Mouse (Mus musculus) right cerebral cortex, postnatal 14 days (tissue): ENCODE results near the gene Pcdh7.

ENCODE experiments used
- DNase-seq: peaks from one replicate; pipeline ENCODE4 v3.0.0; 2022

Pcdh7 gene

DNA sequence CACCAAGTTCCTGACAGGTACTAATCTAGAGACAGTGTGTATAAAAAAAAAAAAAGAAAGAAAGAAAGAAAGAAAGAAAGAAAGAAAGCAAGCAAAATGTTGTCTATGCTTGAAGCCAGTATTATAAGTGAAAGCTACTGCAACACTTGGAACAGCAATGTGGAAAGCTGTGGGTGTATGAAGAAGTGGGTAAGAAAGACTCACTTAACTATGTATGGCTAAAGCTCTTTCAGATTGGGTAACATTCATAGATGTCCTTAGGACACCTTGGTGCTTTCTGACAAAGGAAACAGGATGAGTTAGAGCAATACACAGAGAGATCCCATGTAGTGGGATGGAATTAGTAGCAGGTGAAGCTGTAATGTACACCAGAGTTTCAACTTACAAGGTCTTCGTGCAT, 32.6 kb downstream of the Pcdh7 start:
- DNase-seq: no peak

DNA sequence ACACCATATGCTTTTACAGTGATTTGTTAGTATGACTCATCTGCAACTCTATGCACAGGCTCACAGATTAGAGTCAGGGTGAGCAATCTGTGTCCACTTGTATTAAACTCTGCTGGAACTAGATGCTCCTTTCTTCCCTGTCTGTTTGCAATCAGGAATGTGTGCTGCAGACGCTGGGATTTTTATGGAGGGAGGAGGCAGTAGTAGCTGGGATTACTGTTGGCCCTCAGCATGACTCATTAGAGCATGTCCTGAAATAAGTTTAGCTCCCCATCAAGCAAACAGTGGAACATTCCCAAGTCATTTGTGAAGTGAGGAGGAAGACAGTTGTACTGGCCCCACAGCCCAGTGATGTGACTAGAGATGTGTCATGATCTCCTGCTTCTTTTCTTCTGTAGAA, 38.0 kb downstream of the Pcdh7 start:
- no peak for DNase-seq

DNA sequence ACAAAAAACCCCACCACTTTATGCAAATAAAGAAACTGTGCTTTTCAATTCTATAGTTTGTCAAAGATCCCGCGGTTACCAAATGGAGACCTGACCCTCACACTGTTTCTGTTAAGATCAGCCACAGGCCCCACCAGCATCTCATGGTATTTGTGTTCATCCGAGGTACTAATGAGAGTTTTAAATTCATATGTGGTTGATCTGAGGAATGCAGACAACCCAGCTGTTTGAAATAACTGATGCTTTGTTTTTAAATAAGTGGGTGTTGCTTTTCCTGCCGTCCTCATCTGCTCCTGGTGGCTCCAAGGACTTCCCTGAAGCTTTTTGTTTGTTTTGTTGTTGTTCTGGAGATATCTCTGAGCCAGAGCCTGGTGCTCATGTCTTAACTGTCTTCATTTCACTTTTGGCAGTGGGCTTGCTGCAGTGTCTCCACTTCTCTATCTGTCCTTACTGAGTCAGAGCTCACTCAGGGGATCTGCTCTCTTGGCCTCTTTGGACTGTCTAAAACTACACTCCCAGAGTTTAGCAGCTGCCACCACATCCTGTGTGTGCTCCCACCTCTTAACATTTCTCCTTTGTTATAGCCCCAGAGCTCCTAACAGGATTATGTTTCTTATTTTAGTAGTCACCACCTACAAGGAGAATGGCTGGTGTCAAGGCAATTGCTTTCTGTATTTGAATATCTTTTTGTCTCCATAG, 39.1 kb downstream of the Pcdh7 start:
- DNase-seq: no peak

DNA sequence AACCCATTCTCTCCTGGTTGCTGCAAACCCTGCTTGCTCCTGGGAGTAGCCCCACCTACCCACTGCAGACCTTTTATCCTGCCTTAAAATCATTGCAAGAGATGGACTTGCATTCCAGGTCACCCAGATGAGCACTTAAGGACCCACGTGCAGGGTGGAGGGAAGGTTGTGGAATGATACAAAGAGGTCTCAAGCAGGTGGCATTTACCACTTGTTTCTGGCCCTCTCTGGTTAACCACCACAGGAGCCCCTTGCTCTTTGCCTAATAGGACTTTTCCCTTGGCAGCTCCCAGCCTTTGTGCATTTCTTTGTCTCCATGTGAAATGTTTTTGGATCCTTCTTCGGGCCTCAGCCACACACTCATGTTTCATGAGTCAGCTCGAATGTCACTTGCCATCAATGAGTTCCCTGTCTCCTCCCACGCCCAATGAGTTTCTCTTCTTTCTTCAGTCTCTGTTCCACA, 39.7 kb downstream of the Pcdh7 start:
- DNase-seq: no peak

DNA sequence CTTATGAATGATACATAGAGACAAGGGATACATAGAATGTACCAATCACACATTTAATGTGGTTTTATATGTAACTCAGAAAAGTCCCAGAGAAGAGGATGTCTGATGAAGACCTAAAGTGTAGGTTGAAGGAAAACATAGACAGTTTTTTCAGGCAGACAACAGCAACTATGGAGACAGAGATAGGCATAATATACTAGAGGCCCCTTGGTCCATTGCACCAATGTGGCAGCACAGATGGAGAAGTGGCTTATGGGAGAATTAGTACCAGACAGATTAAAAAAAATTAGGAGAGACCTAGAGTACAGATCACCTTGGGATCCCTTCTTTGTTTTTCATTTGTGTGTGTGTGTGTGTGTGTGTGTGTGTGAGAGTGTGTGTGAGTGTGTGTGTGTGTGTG, 41.2 kb downstream of the Pcdh7 start:
- no peak for DNase-seq

DNA sequence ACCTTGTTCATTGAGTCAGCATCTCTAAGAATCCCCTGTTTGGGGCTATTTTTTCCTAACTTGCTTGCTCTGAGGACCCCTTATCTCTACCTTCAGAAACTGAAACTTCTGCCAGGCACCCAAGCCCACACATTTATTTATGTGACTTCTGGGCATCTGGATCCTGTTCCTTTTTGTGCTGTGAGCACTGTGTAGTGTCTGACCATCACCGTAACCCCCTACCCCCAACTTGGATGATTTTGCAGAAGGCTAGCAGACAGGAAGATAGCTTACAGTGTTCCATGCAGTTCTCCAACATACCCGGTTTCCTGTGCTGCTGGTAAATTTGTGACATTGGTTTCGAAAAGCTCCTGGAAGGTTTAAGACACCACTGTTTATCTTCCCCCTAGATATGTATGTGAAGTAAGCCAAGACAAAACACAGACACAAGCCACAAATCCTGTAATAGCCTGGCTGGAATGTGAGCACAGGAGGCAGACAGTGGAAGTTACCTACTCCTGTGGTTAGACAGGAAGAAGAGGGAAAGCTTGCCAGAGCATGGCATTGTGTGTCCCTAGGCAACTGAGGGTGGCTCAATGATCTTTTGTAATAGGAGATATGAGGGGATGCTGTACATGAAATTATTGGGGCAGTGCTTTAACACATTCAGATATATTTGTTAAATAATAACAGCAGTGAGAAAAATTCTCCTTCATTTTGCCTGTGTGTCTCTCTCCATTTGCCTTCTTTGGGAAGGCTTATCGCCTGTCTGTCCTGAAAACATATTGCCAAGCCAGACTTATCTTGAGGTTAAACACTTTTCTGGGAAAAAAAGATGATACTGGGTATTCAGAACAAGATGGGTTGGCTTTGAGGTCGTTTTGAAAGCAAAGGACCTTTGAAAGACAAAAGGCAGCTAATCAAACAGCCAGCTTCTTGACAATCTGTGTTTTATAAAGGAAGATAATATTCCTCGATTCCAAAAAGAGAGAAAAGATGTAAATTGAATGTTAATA, 42.6 kb downstream of the Pcdh7 start:
- no peak for DNase-seq

DNA sequence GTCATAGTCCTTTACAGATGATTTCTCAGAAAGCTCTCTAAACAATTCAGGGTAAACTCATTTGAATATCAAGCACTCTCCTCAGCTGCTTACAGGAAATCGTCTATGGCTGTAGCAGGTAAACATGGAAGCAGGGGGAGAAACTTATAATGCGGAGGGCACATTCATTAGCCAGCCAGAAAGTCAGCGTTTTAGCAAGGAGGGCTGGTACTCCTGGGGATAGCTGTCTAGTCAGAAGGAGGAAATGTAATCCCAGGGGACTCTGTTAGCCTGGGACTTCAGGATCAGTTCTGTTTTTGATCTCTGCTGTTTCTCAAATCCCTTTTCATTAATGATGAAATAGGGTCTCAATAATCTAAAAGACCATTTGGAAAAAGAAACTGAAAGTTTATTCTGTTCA, 47.6 kb downstream of the Pcdh7 start:
- no peak for DNase-seq

DNA sequence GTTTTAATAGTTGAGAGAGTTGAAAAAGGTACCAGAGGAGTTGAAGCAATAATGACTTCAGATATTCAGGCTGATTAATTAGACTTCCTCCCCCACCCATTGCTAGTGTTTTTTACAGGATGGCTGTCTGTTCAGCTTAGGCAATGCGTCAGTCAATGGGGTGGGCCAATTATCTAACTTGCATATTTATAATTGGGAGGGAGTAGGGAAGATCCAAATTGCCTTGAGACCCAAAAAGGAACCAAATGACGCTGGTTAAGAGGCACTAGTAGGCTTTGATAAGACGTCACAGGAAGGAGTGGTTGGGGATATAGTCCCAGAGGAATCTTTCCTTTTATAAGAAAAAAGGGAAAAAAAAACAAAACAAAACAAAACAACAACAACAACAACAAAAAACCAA, 49.6 kb downstream of the Pcdh7 start:
- DNase-seq: no peak

DNA sequence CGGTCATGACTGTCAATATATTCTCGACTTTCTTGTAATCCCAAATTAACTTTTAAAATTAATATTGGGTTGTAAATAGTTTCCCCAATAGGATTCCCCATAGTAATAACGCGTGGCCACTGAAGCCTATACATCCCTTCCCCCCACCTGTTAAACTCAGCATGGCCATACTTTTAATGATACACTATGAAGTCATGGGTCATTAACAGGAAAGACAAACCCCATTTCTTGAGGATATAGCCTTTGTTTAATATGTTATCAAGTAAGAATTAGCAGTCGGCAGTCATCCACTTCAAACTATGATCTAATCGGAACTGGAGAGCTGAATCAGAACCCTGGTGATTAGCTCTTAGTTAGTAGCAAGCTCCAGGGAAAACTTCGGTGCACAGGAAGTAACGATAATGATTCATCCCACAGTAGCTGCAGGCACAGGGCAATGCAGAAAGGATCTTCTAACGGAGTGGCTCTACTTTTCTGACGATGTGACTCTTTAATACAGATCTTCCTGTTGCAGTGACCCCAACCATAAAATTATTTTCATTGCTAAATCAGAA, 50.8 kb downstream of the Pcdh7 start:
- no peak for DNase-seq

DNA sequence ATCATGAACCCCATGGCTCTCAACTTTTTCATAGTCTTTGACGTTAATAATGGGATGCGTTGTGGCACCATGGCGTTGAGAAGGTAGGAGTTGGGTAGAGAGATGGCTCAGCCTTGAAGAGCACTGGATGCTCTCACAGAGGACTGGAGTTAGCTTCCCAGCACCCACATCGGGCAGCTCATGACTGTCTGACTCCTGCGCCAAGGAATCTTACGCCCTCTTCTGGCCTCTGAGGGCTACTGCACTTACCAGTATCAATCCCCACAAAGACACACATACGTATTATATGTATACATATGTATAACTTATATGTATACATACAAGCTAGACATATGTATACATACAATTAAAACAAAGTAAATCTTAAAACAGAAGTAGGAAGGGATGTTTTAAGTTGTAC, 51.9 kb downstream of the Pcdh7 start:
- no peak for DNase-seq

DNA sequence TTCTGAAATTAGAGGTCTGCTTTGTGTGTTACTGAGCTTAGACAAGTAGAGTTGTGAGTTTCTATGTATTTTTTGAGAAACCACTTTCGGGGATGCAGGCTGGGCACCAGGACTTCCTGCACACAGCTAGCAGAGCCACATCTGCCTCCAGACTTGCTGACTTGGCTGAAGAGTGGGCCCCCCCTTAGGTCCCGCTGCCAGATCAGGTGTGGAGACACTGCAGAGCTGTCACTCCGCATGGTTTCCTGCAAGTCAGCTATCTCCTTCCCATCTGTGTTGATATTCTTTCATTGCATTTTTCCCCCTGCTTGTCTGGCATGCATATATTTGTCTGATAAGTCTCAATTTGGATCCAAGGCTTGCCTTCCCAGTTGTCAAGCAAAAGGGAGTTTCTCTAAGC, 52.6 kb downstream of the Pcdh7 start:
- DNase-seq: no peak

DNA sequence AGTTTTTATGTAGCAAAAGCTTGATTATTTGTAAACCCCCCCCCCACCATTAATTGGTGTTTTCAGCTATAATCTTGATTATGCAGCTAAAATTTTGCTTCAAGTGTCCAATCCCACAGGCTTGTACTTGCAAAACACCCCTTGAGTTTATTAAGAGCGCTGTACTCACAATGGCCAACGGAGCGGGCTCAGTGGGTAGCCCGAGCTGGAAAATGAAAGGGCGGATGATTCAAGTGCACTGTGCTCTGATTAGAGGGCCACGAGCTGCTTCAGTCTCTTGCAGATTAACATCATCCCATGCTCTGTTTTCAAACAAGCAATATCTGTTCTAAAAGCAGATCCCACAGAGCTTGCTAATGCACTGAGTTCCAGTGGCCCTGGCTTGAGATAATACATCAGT, 53.4 kb downstream of the Pcdh7 start:
- DNase-seq: no peak

DNA sequence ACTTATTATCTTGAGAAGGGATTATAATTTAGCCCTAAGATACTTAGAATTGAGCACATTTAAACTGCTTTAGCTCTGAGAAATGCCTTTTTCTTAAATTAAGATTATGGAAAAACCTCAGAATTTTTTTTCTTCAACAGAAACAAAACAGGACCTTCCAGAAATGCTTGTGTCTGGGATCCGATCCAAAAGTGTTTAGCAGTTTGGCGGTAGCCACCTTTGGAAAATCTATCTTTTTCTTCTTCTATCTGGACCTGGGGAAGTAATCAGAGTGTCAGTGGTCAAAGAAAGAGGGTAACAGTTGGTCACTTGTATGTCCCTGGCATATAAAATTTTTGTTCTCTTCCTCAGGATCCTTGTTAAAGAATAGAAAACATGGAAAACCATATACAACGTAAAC, 54.9 kb downstream of the Pcdh7 start:
- DNase-seq: no peak

DNA sequence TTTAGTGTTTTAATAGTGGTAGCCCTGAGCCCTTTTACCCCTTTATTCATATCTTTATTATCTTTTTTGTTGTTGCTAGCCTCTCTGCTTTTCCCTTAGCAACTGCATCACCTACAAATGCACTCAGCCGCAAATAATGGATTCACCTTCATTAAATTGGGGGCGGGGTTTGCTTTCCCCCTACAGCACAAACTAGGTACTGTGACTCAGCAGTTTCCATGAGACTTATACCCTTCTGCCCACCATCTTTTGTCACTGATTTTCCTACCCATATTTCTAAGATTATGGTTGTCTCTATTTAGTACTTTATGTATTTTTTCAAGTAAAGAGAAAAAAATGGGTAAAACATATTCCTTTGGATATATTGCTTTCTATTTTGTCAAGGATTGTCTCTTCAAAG, 56.7 kb downstream of the Pcdh7 start:
- DNase-seq: no peak

DNA sequence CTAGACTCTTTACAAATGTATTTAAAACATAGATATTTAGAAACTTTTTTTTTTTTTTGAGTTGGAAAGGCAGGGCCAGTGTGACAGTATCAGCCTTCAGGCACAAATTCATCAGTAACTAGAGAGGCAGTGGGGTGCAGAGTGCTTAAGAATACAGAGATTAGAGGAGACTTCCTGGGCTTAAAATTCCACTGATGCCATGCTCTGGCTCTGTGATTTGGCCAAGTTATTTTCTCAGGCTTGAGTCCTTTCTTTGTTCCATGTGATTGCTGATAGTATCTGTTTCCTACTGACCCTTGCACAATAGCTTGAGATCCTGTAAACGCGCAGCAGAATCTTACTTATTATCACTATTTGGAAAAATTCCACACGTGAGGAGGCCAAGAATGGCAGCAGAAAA, 60.3 kb downstream of the Pcdh7 start:
- no peak for DNase-seq

DNA sequence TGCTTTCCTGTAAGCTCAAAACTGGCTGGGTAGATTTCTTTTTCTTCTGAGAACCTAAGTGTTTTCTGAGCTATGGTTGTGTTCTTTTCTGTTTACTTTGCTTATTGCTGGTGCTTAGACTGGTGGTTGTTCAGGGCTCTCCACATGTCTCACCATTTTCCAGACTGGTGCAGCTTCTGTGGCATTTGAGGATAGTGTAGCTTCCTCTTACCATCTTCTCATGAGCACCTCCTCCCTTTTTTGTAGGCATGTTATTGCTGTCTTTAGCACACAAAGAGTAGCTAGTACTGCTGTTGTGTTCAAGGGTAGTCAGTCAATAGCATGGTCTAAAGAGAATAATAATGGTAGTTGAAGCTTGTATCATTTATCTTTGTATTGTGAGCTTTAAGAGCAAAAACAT, 62.2 kb downstream of the Pcdh7 start:
- no peak for DNase-seq

DNA sequence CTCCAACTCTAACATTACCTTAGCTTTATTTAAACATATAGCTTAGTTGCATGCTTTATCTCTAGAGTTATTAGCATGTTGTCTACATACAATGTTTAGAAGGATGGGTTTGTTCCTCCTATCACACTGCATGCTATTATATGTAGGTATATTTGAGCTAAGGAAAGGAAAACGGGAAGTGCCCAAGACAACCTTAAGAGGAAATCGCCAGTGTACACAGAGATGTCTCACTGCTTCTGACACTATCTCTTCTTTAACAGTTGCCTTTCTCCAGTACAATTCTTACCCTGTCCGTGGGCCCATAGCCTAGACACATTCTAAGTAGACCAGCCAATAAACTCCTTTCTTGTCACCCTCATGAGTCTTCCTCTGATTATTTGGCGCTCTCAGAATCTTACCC, 62.8 kb downstream of the Pcdh7 start:
- no peak for DNase-seq

DNA sequence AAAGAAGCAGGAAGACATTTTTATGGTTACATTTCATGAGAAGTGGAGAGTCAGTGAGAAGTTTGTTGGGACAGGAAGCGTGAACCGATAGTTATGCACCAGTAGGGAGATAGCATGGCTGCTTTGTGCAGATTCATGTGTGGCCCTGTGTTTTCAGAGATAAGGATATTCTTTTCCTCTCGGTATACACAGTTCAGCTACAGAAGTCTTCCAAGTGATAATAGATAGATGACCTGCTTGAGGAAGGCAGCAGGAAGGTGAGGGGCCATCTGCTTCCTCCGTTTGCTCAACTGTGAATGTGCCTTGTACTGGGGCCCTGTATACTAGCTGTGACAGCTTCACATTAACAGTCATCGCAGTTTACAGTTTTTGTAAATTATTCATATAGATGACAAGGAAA, 64.2 kb downstream of the Pcdh7 start:
- DNase-seq: no peak

DNA sequence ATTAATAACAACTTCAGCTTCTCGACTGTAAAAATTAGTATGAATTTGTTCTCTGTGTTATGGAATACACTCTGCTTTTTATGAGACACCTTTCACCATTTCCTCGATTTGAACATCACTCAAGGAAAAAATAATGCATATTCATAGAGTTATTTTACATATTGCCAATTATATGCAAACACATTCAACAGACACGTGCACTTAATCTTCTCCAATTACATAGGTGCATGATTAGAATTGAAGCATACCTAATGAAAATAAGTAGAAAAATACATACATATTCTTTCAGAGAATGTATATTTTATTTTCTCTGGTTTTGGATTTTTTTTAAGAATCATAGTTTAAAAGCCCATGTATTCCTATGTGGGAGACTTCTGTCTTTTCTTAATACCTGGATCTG, 64.8 kb downstream of the Pcdh7 start:
- DNase-seq: no peak

DNA sequence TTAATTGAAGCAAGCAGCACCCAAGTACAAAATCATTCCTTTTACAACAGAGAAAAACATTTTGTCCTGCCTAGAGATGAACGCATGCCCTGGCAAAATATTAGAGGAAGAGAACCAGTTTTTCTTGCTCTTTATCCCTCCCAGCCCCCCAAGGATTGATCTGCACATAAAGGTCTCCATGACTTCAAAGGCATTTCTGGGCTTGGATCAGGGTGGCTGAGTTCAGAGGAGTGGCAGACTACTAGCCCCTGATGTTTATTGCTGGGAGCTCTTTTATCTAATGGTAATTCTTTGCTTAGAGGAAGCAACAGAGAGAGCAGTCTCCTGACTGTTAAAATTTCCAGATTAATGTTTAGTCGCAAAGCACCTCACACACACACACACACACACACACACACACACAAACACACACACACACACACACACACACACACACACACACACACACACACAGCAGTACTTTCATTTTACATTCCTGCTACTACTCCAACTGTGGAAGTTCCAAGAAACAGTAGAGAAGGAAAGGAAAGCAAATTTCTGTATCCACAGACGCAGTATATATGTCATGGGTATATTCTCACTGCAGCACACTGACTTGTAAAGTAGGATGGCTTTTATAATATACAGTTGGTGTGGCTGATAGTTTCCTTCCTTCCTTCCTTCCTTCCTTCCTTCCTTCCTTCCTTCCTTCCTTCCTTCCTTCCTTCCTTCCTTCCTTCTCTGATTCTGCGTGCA, 71.2 kb downstream of the Pcdh7 start:
- no peak for DNase-seq

DNA sequence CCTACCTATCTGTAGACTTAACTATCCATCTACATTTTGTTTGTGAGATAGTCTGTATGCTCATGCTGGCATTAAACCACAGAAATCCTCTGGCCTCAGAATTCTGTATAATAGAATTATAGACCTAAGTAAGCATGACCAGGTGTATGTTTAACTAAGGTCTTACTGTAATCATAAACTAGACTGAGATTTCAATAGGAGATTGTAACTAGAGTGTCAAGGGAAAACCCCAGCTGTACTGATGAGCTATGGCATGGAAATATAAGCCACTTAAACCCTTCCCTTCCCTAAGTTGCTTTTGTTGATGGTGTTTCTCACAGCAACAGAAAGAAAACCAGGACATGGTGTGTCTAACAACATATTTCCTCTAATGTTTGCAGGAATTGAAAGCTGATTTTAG, 78.6 kb downstream of the Pcdh7 start:
- DNase-seq: no peak

DNA sequence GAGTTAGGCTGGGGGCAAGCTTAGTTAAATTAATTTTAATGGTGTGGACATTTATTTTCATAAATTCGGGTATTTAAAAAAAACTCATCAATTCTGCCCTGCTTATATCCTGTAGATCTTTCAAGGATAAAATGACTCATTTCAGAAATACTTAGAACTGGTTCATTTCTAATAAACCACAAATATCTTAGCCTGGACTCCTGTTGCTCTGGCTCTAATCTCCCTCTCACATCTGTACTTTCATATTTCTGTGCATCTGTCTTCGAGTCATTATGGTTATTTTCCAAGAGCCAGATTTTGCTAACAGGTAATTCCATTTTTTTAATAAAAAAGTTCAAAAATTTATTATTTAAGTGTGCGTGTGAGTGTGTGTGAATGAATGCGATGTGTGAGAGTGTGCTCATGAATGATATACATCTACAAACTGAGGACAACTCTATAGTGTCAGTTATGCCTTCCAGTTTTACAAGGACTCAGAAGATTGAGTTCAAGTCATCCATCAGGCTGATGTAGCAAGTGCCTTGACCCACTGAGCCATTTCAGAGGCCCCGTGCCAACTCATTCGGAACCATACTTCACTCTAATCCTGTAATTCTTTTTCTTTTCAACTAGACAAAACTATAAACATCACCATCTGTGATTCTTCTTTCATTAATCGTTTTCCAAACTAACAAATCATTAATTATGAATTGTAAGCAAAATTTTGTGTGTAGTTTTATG, 80.3 kb downstream of the Pcdh7 start:
- no peak for DNase-seq

DNA sequence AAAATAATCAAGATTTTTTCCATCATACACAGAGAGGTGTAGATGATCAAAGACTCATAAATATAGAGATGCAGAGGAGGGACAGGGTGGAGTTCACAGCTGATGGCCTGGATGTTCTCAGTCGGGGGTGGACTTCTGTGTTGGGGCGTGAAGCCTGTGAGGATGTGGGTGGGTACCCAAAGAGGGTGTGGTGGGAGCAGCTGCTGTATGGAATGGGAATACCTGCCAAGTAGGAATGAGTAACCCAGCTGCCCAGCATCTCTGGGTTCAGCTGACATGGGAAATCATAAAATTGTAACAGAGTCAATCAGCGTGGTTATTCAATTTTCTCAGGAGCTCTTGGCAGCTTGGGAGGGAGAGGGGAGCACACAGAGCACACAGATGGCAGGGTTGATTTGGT, 85.3 kb downstream of the Pcdh7 start:
- no peak for DNase-seq
